11 mouse cellular contexts compared by ENCODE assay signal in the genomic region with DNA sequence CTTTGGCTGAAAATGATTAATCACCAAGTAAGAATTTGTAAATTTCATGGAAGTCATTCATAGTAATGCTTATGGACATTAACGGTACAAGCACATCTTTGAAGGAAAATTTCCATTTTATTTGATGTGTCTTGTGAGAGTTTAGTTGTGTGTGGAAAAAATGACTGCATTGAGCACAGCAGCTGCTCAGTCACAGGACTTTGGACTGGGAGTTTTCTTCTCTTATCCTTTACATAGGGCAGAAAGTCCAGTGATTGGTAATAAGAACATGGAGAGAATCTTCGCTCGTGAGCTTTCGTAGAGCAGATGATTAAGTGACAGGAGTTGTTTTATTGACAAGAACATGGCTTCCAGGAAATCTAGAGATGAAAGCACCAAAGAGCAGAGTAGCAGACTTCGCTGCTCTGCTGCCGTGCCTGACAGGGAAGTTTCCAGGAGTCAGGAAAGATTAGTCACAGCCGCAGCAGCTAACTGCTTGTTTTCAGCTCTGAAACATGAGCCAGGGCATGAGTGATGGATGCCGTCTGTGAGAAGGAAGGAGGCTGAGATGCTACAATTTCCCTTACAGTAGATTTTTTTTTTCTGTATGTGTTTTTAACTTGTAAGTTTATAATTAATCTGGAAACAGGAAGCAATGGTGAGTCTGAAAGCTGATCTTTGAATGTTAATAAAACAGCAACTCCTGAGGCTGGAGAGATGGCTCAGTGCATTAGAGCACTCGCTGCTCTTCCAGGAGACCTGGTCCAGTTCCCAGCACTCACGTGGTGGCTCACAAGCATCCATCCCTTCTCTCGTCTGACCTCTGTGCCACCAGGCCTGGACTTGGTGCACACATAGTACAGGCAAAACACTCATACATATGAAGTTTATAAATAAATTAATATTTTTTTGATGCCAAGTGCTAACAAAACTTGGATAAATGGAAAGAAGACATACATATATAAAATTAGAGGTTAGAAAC. TPM values are rescaled to one million over a fixed set of nuclear protein-coding genes. Genes with fewer than 3 reads are reported as not detected.
DNase-seq lines count a peak whose midpoint lies in the region; ATAC-seq lines count a peak whose summit lies in the region.
"Had no signal": no experiment of that assay in that cellular context is flagged by ENCODE, and none has a peak within 500 bp of the region (broad histone marks: within the 10 kb centered on the region; RNA-seq: fewer than 3 reads in every experiment).

No protein-coding gene starts in this region.

- no peak for ATAC-seq in embryonic facial prominence, embryonic 11.5 days (replicated peaks; ENCODE audit: insufficient number of reproducible peaks, low FRiP score, low TSS enrichment, low read depth)
- ATAC-seq in embryonic facial prominence, embryonic 15.5 days (ENCODE audit: insufficient number of reproducible peaks, low FRiP score, low TSS enrichment, low read depth): no peak
- no peak for ATAC-seq in hindbrain, embryonic 12.5 days (ENCODE audit: low FRiP score)
- ATAC-seq: hindbrain, postnatal 0 days; midbrain, embryonic 15.5 days had no signal

- H3K9me3 ChIP-seq in embryonic facial prominence, embryonic 11.5 days (replicated peaks; ENCODE audit: control insufficient read depth, low read length): no peaks in the 10 kb centered on the region
- no peaks in the 10 kb centered on the region for H3K9me3 ChIP-seq in embryonic facial prominence, embryonic 10.5 days
- no peaks in the 10 kb centered on the region for H3K9me3 ChIP-seq in embryonic facial prominence, embryonic 15.5 days (replicated peaks)
- no peaks in the 10 kb centered on the region for H3K9me3 ChIP-seq in hindbrain, embryonic 12.5 days (replicated peaks)
- H3K9me3 ChIP-seq: midbrain, embryonic 15.5 days had no signal

- 72% methylated on average over 11 of the region's 11 CpGs for WGBS in embryonic facial prominence, embryonic 11.5 days
- 80% methylated on average over 11 of the region's 11 CpGs for WGBS in embryonic facial prominence, embryonic 10.5 days
- 47% methylated on average over 11 of the region's 11 CpGs for WGBS in embryonic facial prominence, embryonic 15.5 days
- 84% methylated on average over 11 of the region's 11 CpGs for WGBS in hindbrain, embryonic 12.5 days

- H3K36me3 ChIP-seq in embryonic facial prominence, embryonic 11.5 days (replicated peaks; ENCODE audit: control insufficient read depth, insufficient read depth, low read depth, low read length): peaks cover 2% of the 10 kb centered on the region; the same call in 1 of the 2 replicates
- H3K36me3 ChIP-seq in embryonic facial prominence, embryonic 10.5 days (replicated peaks): peaks cover 78% of the 10 kb centered on the region
- peaks cover 36% of the 10 kb centered on the region for H3K36me3 ChIP-seq in embryonic facial prominence, embryonic 15.5 days
- H3K36me3 ChIP-seq in hindbrain, embryonic 12.5 days: peaks cover 47% of the 10 kb centered on the region

- H3K27me3 ChIP-seq in embryonic facial prominence, embryonic 11.5 days (ENCODE audit: control insufficient read depth, insufficient read depth, low read length): no peaks in the 10 kb centered on the region
- H3K27me3 ChIP-seq in embryonic facial prominence, embryonic 10.5 days (replicated peaks; ENCODE audit: low read depth, poor library complexity, severe bottlenecking): no peaks in the 10 kb centered on the region
- no peaks in the 10 kb centered on the region for H3K27me3 ChIP-seq in embryonic facial prominence, embryonic 15.5 days
- H3K27me3 ChIP-seq in hindbrain, embryonic 12.5 days: no peaks in the 10 kb centered on the region
- H3K27me3 ChIP-seq: midbrain, embryonic 15.5 days had no signal

- H3K4me1 ChIP-seq in embryonic facial prominence, embryonic 11.5 days (ENCODE audit: control insufficient read depth, insufficient read depth, low read length): no peaks in the 10 kb centered on the region
- H3K4me1 ChIP-seq in embryonic facial prominence, embryonic 10.5 days: no peaks in the 10 kb centered on the region
- H3K4me1 ChIP-seq in embryonic facial prominence, embryonic 15.5 days: no peaks in the 10 kb centered on the region
- no peaks in the 10 kb centered on the region for H3K4me1 ChIP-seq in hindbrain, embryonic 12.5 days
- H3K4me1 ChIP-seq: midbrain, embryonic 15.5 days had no signal

- H3K4me2 ChIP-seq in embryonic facial prominence, embryonic 11.5 days (ENCODE audit: low read depth, low read length): no peak overlapping the region
- H3K4me2 ChIP-seq in embryonic facial prominence, embryonic 15.5 days (replicated peaks): no peak overlapping the region
- H3K4me2 ChIP-seq in hindbrain, embryonic 12.5 days (replicated peaks): no peak overlapping the region
- H3K4me2 ChIP-seq: midbrain, embryonic 15.5 days had no signal

- no peak overlapping the region for H3K27ac ChIP-seq in embryonic facial prominence, embryonic 11.5 days (replicated peaks; ENCODE audit: low read depth, low read length)
- H3K27ac ChIP-seq in embryonic facial prominence, embryonic 10.5 days (replicated peaks): no peak overlapping the region
- H3K27ac ChIP-seq in embryonic facial prominence, embryonic 15.5 days (replicated peaks): 0 out of 2 replicates have a peak overlapping the region, but pooled peaks have one; percentile 24
- no peak overlapping the region for H3K27ac ChIP-seq in hindbrain, embryonic 12.5 days
- H3K27ac ChIP-seq: hindbrain, postnatal 0 days; midbrain, embryonic 15.5 days had no signal

- DNase-seq in embryonic facial prominence, embryonic 11.5 days (ENCODE audit: low spot score): peak; percentile 11
- DNase-seq in embryonic facial prominence, embryonic 10.5 days (ENCODE audit: low spot score): no peak
- peak; percentile 65 for DNase-seq in 3T3-L1 (ENCODE audit: low read depth, low spot score)
- DNase-seq in kidney, postnatal 10 days: peak; percentile 32
- DNase-seq in adrenal gland, postnatal 25 days: no peak
- no peak for DNase-seq in thymus, postnatal 10 days (ENCODE audit: low spot score in 2 of 2)
- DNase-seq: left cerebral cortex, postnatal 4 days had no signal

- no peak overlapping the region for H3K4me3 ChIP-seq in embryonic facial prominence, embryonic 11.5 days (ENCODE audit: low read depth, low read length)
- no peak overlapping the region for H3K4me3 ChIP-seq in embryonic facial prominence, embryonic 10.5 days
- no peak overlapping the region for H3K4me3 ChIP-seq in embryonic facial prominence, embryonic 15.5 days (replicated peaks)
- no peak overlapping the region for H3K4me3 ChIP-seq in hindbrain, embryonic 12.5 days
- H3K4me3 ChIP-seq: midbrain, embryonic 15.5 days had no signal

- no peak overlapping the region for H3K9ac ChIP-seq in embryonic facial prominence, embryonic 11.5 days (replicated peaks; ENCODE audit: low read length)
- H3K9ac ChIP-seq in embryonic facial prominence, embryonic 15.5 days: no peak overlapping the region
- H3K9ac ChIP-seq in hindbrain, embryonic 12.5 days: no peak overlapping the region
- H3K9ac ChIP-seq: midbrain, embryonic 15.5 days had no signal

RNA-seq across cellular contexts. Expression of a gene that starts 9.2 kb away (rescaled TPM):
- polyA plus RNA-seq in embryonic facial prominence, embryonic 11.5 days (2014; fragmentation: Nextera tagmentation; extraction: Ambion mirVana): 124 and 134 TPM in 2 replicates
- 121 and 129 TPM in 2 replicates for polyA plus RNA-seq in embryonic facial prominence, embryonic 10.5 days (2016; fragmentation: Nextera tagmentation; extraction: Ambion mirVana)
- 75.9 and 77.7 TPM in 2 replicates for polyA plus RNA-seq in embryonic facial prominence, embryonic 15.5 days (2015; fragmentation: Nextera tagmentation; extraction: Ambion mirVana)
- 72.4 and 74.7 TPM in 2 replicates for total RNA-seq in adrenal gland, postnatal 25 days (2021)
- 114 and 115 TPM in 2 replicates for polyA plus RNA-seq in hindbrain, embryonic 12.5 days (2016; fragmentation: Nextera tagmentation; extraction: Ambion mirVana)

Comparison
In these comparisons a context has a peak if more than half of its experiments do, and no peak if none do; other contexts are left out.
1. DNase-seq: peak in embryonic facial prominence, embryonic 11.5 days (single experiment), 3T3-L1 (single experiment) and kidney, postnatal 10 days (single experiment); none in embryonic facial prominence, embryonic 10.5 days (single experiment), adrenal gland, postnatal 25 days (single experiment) and thymus, postnatal 10 days (0 of 2).